Mouse (Mus musculus): ENCODE measurements around the gene Zfp287. TPM values are rescaled to one million over a fixed set of nuclear protein-coding genes. Genes with fewer than 3 reads are reported as not detected.

Gene Zfp287
- total and polyA plus RNA-seq, 2 experiments from 2014 or later = 2.3 to 3.2 TPM

DNA sequence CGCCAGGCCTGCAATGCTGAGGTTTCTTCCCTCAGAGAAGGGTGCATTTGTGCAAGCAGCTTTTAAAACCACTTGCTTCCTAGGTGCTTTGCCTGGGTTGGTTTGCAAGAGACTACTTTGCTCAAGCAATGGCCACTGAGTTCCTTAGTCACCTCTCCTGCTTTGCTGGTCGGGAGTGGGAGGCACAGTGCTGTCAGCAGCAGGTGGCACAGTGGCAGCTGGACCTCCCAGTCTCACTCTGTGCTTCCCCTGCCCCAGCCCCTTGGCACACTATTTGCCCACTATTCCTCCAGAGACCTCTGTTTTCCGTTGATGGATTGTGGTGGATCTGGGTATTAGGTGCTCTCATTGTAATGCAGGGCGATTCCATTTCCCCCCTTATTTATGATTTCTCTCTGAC lies 16.4 kb upstream of the Zfp287 start:
- H3K9me3 ChIP-seq (replicated peaks; ENCODE audit: control insufficient read depth, low read length) = no peaks in the 10 kb centered on the region
- no peak overlapping the region for H3K4me3 ChIP-seq (ENCODE audit: low read depth, low read length)
- no peaks in the 10 kb centered on the region for H3K4me1 ChIP-seq (ENCODE audit: control insufficient read depth, insufficient read depth)
- 0 out of 2 replicates have a peak, but pooled peaks cover 4% of the 10 kb centered on the region for H3K27me3 ChIP-seq (ENCODE audit: control insufficient read depth, insufficient read depth, low read length)
- no peak for ATAC-seq (ENCODE audit: insufficient read depth, low read depth)
- TF ChIP-seq CTCF (IDR thresholded peaks at IDR 0.05; ENCODE audit: low read depth) = no peak
- H3K9ac ChIP-seq (replicated peaks; ENCODE audit: low read depth, low read length) = no peak overlapping the region
- H3K4me2 ChIP-seq (ENCODE audit: low read depth, low read length) = no peak overlapping the region
- 77% methylated on average over 4 of the region's 4 CpGs for WGBS
- H3K27ac ChIP-seq (ENCODE audit: low read depth) = no peak overlapping the region
- DNase-seq (ENCODE audit: low spot score) = no peak
- no peaks in the 10 kb centered on the region for H3K36me3 ChIP-seq (replicated peaks; ENCODE audit: control insufficient read depth, insufficient read depth, low read length)

DNA sequence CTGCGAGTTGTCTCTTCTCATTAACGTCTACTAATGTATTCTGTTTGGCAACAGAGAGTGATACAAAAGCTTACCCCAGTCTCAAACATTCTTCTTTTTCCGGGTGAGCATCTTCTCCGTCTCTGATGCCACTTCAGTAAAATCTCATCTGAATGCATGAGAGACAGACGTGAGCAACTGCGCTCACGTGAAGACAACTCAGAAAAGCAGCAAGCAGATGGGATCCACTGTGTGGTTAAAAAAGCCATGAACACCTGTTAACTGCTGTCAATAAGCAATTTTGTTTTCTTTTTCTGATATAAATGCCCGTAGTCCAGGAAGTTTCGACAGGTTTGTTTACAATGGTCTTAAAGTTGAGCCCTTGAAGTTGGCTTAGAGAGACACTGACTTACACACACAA lies 15.5 kb upstream of the Zfp287 start:
- no peak for TF ChIP-seq CTCF (IDR thresholded peaks at IDR 0.05; ENCODE audit: low read depth)
- TF ChIP-seq EP300 (IDR thresholded peaks at IDR 0.05; ENCODE audit: low read depth) = no peak
- WGBS = 78% methylated on average over 9 of the region's 9 CpGs
- no peak for ATAC-seq (ENCODE audit: insufficient read depth, low read depth)

DNA sequence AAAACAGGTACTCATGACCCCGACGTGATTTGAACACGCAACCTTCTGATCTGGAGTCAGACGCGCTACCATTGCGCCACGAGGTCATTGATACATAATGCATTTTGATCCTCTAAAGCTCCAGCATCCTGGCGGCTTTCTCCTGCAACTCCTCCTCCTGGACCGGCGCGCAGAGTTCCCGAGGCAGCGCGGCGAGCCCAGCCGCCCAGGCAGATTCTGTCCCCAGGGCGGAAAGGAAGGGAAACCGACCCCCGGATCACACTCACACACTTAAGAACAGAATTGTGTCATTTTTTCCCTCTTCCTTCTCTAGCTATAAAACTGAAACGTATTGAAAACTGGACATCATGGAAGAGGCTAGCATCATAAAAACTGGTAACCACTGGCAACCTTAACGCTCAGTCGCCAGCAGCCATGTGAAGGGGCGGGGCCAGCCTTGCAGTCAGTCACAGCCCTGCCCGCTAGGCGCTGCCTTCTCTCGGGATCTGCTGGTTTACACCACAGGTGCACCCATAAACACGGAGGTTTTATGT lies 14.4 kb upstream of the Zfp287 start:
- H3K36me3 ChIP-seq (replicated peaks; ENCODE audit: control insufficient read depth, insufficient read depth, low read length) = no peaks in the 10 kb centered on the region
- ATAC-seq (ENCODE audit: insufficient read depth, low read depth) (peak; percentile 66), DNase-seq (ENCODE audit: low spot score) (no peak)
- no peak for TF ChIP-seq EP300 (IDR thresholded peaks at IDR 0.05; ENCODE audit: low read depth)
- H3K4me2 ChIP-seq (ENCODE audit: low read depth, low read length) = peak overlapping the region; percentile 57
- 3% methylated on average over 27 of the region's 27 CpGs for WGBS
- no peak overlapping the region for H3K9ac ChIP-seq (replicated peaks; ENCODE audit: low read depth, low read length)
- no peak overlapping the region for H3K27ac ChIP-seq (ENCODE audit: low read depth)
- H3K9me3 ChIP-seq (replicated peaks; ENCODE audit: control insufficient read depth, low read length) = no peaks in the 10 kb centered on the region
- H3K4me1 ChIP-seq (ENCODE audit: control insufficient read depth, insufficient read depth) = no peaks in the 10 kb centered on the region
- H3K4me3 ChIP-seq (ENCODE audit: low read depth, low read length) = peak overlapping the region; percentile 31
- 0 out of 2 replicates have a peak, but pooled peaks cover 4% of the 10 kb centered on the region for H3K27me3 ChIP-seq (ENCODE audit: control insufficient read depth, insufficient read depth, low read length)

More for the DNA sequence above, 15.5 kb upstream of the Zfp287 start:
- Histone ChIP-seq H3K4me2 (ENCODE audit: low read depth, low read length) (no peak overlapping the region), H3K9me3 (replicated peaks; ENCODE audit: control insufficient read depth, low read length) (no peaks in the 10 kb centered on the region), H3K36me3 (replicated peaks; ENCODE audit: control insufficient read depth, insufficient read depth, low read length) (no peaks in the 10 kb centered on the region), H3K27ac (ENCODE audit: low read depth) (no peak overlapping the region), H3K9ac (replicated peaks; ENCODE audit: low read depth, low read length) (no peak overlapping the region), H3K4me1 (ENCODE audit: control insufficient read depth, insufficient read depth) (no peaks in the 10 kb centered on the region), H3K27me3 (ENCODE audit: control insufficient read depth, insufficient read depth, low read length) (0 out of 2 replicates have a peak, but pooled peaks cover 4% of the 10 kb centered on the region), H3K4me3 (ENCODE audit: low read depth, low read length) (no peak overlapping the region)
- DNase-seq (ENCODE audit: low spot score) = no peak

GRCm38 (mm10) chr11:62744103-62744502 lies 12.4 kb upstream of the Zfp287 start:
- Histone ChIP-seq H3K36me3 (replicated peaks; ENCODE audit: control insufficient read depth, insufficient read depth, low read length) (no peaks in the 10 kb centered on the region), H3K9me3 (replicated peaks; ENCODE audit: control insufficient read depth, low read length) (no peaks in the 10 kb centered on the region), H3K27me3 (ENCODE audit: control insufficient read depth, insufficient read depth, low read length) (0 out of 2 replicates have a peak, but pooled peaks cover 4% of the 10 kb centered on the region), H3K4me3 (ENCODE audit: low read depth, low read length) (no peak overlapping the region), H3K9ac (replicated peaks; ENCODE audit: low read depth, low read length) (no peak overlapping the region), H3K4me1 (ENCODE audit: control insufficient read depth, insufficient read depth) (no peaks in the 10 kb centered on the region), H3K4me2 (ENCODE audit: low read depth, low read length) (no peak overlapping the region), H3K27ac (ENCODE audit: low read depth) (no peak overlapping the region)
- TF ChIP-seq CTCF (IDR thresholded peaks at IDR 0.05; ENCODE audit: low read depth) (peak; percentile 95), EP300 (IDR thresholded peaks at IDR 0.05; ENCODE audit: low read depth) (no peak)
- WGBS = 48% methylated on average over 5 of the region's 5 CpGs
- ATAC-seq (ENCODE audit: insufficient read depth, low read depth) (peak; percentile 53; the same call in 1 of the 2 replicates), DNase-seq (ENCODE audit: low spot score) (peak; percentile 60)

DNA sequence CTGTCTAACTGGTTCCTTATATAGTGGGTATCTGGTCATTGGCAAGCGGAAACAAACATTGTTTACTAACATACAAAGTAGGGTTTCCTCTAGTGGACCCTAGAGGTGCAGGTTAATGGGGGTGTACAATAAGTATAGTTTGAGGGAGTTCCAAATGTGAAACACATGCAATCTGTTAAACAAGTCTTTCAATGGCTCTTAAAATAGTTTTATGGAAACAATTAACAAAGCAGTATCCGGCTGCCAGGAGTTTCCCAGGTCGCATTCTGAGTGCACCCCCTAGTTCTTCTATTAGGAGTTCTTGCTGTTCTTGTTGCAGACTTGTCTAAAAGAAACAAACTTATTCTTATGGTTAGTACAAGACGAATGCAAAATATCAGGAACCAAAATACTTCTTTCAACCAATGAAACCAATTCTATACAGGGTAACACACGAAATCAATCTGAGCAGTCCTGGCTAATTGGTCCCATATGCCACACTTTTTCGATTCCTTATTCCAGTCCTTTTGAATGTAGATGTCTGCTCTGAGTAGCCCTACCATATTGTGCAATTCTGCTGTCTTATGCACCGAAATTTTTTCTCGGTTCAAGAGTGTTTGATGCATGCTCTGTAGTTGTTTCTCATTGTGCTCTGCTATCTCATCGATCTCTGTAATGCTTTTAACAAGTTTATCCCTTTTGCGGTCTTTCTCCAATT lies 10.7 kb upstream of the Zfp287 start:
- no peak overlapping the region for H3K9ac ChIP-seq (replicated peaks; ENCODE audit: low read depth, low read length)
- H3K27ac ChIP-seq (ENCODE audit: low read depth) = no peak overlapping the region
- DNase-seq (ENCODE audit: low spot score) = no peak
- H3K9me3 ChIP-seq (replicated peaks; ENCODE audit: control insufficient read depth, low read length) = no peaks in the 10 kb centered on the region
- no peak for ATAC-seq (ENCODE audit: insufficient read depth, low read depth)
- H3K27me3 ChIP-seq (ENCODE audit: control insufficient read depth, insufficient read depth, low read length) = no peaks in the 10 kb centered on the region
- TF ChIP-seq CTCF (IDR thresholded peaks at IDR 0.05; ENCODE audit: low read depth) (no peak), EP300 (IDR thresholded peaks at IDR 0.05; ENCODE audit: low read depth) (no peak)
- no peak overlapping the region for H3K4me3 ChIP-seq (ENCODE audit: low read depth, low read length)
- no peak overlapping the region for H3K4me2 ChIP-seq (ENCODE audit: low read depth, low read length)
- H3K4me1 ChIP-seq (ENCODE audit: control insufficient read depth, insufficient read depth) = no peaks in the 10 kb centered on the region
- no peaks in the 10 kb centered on the region for H3K36me3 ChIP-seq (replicated peaks; ENCODE audit: control insufficient read depth, insufficient read depth, low read length)
- 71% methylated on average over 10 of the region's 10 CpGs for WGBS

Measured in heart, postnatal 0 days (tissue).